ENCODE assay signal across 8 mouse cellular contexts in the genomic region with DNA sequence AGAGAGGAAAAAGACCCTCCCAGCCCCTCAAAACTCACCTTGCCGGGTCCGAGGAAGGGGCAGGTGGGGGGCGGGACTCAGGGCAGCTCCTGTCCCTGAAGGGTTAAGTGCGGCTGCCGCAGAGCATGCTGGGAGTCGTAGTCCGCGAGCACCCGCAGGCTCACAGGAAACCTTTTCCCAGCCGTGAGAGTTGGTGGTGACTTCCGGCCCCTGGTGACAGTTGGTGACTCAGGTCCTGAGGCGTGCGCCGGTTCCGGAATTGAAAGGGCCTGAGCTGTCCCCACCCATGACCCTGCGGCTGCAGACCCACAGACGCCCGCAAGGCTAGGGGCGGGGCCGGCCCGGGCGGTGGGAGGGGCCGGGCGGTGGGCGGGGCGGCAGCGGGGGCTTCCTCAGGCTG. TPM values are rescaled to one million over a fixed set of nuclear protein-coding genes. Genes with fewer than 3 reads are reported as not detected.
A peak's percentile ranks its signal among the peaks of the same experiment; 100 is the strongest.
DNase-seq lines count a peak whose midpoint lies in the region; ATAC-seq and TF ChIP-seq lines count a peak whose summit lies in the region.

A gene (minus strand): TSS at position 96 of the 400 bp plus-strand sequence.

- WGBS in forebrain, embryonic 11.5 days = under 1% methylated on average over 27 of the region's 27 CpGs
- WGBS in heart, postnatal 0 days = under 1% methylated on average over 27 of the region's 27 CpGs
- under 1% methylated on average over 27 of the region's 27 CpGs for WGBS in liver, embryonic 16.5 days (ENCODE audit: insufficient replicate concordance)
- WGBS in neural tube, embryonic 13.5 days = under 1% methylated on average over 27 of the region's 27 CpGs

- H3K4me3 ChIP-seq in CH12.LX (replicated peaks in 1 of 3; ENCODE audit: low read depth in 2 of 3, low read length in 2 of 3, poor library complexity in 1 of 3) = peak within 1 kb of the TSS; percentile 61 to 72 (median 65)
- H3K4me3 ChIP-seq in forebrain, embryonic 11.5 days (ENCODE audit: low read depth, low read length) = peak within 1 kb of the TSS; percentile 52
- H3K4me3 ChIP-seq in heart, postnatal 0 days (ENCODE audit: low read depth, low read length) = peak within 1 kb of the TSS; percentile 58
- peak within 1 kb of the TSS; percentile 71 for H3K4me3 ChIP-seq in liver, embryonic 16.5 days (ENCODE audit: low read depth, low read length)
- H3K4me3 ChIP-seq in neural tube, embryonic 13.5 days = peak within 1 kb of the TSS; percentile 60
- H3K4me3 ChIP-seq in testis, adult 2 months (ENCODE audit: control insufficient read depth, low read depth, low read length) = peak within 1 kb of the TSS; percentile 91

- H3K9me3 ChIP-seq in CH12.LX (replicated peaks; ENCODE audit: low read length) = no peaks in the 10 kb centered on the region
- no peaks in the 10 kb centered on the region for H3K9me3 ChIP-seq in forebrain, embryonic 11.5 days (ENCODE audit: control insufficient read depth, low read length)
- H3K9me3 ChIP-seq in heart, postnatal 0 days (replicated peaks; ENCODE audit: control insufficient read depth, low read length) = no peaks in the 10 kb centered on the region
- H3K9me3 ChIP-seq in liver, embryonic 16.5 days (replicated peaks; ENCODE audit: control insufficient read depth, low read length) = no peaks in the 10 kb centered on the region
- H3K9me3 ChIP-seq in neural tube, embryonic 13.5 days = no peaks in the 10 kb centered on the region

- no peak for TF ChIP-seq RAD21 in CH12.LX (IDR thresholded peaks at IDR 0.05; ENCODE audit: low read depth, low read length)

- peak; percentile 99 for DNase-seq in CH12.LX (ENCODE audit: extremely low read depth)
- peak; percentile 95 for DNase-seq in c-Kit-positive CD71-positive TER-119-negative erythroid progenitor cells, embryonic 14.5 days (ENCODE audit: low read depth)
- peak; percentile 95 for DNase-seq in forebrain, embryonic 11.5 days (ENCODE audit: low spot score)
- peak; percentile 99 for DNase-seq in heart, postnatal 0 days (ENCODE audit: low spot score)
- DNase-seq in kidney, postnatal 4 days = peak; percentile 96 to 97

- no peak for TF ChIP-seq CTCF in CH12.LX (conservative IDR thresholded peaks at IDR 0.05 in 1 of 2, IDR thresholded peaks at IDR 0.05 in 1 of 2; ENCODE audit: low read depth in 2 of 2, low read length in 2 of 2)
- TF ChIP-seq CTCF in heart, postnatal 0 days (IDR thresholded peaks at IDR 0.05; ENCODE audit: low read depth) = no peak
- TF ChIP-seq CTCF in testis, adult 2 months (IDR thresholded peaks at IDR 0.05; ENCODE audit: control insufficient read depth, insufficient read depth, insufficient replicate concordance, low read depth, low read length) = no peak

- TF ChIP-seq EP300 in CH12.LX (IDR thresholded peaks at IDR 0.05; ENCODE audit: low read length) = no peak
- TF ChIP-seq EP300 in heart, postnatal 0 days (IDR thresholded peaks at IDR 0.05; ENCODE audit: low read depth) = peak; percentile 86

- dilution Hi-C loops in CH12.LX (cut with MboI; ENCODE audit: extremely low pct_ligation_motif_present, extremely low pct_unique_long_range_greater_than_20kb, low sequenced_read_pairs) = no loop called here

- H3K27me3 ChIP-seq in CH12.LX (replicated peaks) = no peaks in the 10 kb centered on the region
- no peaks in the 10 kb centered on the region for H3K27me3 ChIP-seq in forebrain, embryonic 11.5 days (ENCODE audit: control insufficient read depth, insufficient read depth, low read length)
- H3K27me3 ChIP-seq in heart, postnatal 0 days (ENCODE audit: control insufficient read depth, insufficient read depth, low read length) = no peaks in the 10 kb centered on the region
- H3K27me3 ChIP-seq in liver, embryonic 16.5 days (ENCODE audit: control insufficient read depth, insufficient read depth, low read depth, low read length) = no peaks in the 10 kb centered on the region
- no peaks in the 10 kb centered on the region for H3K27me3 ChIP-seq in neural tube, embryonic 13.5 days
- no peaks in the 10 kb centered on the region for H3K27me3 ChIP-seq in testis, adult 2 months (ENCODE audit: control insufficient read depth, insufficient read depth, low read length)

- H3K4me2 ChIP-seq in CH12.LX (ENCODE audit: insufficient read depth, low read depth, poor library complexity, severe bottlenecking) = peak within 1 kb of the TSS; percentile 90
- H3K4me2 ChIP-seq in forebrain, embryonic 11.5 days (ENCODE audit: low read depth, low read length, severe bottlenecking) = peak within 1 kb of the TSS; percentile 83
- peak within 1 kb of the TSS; percentile 76 for H3K4me2 ChIP-seq in heart, postnatal 0 days (ENCODE audit: low read depth, low read length)
- H3K4me2 ChIP-seq in liver, embryonic 16.5 days (ENCODE audit: low read depth, low read length) = peak within 1 kb of the TSS; percentile 90
- peak within 1 kb of the TSS; percentile 81 for H3K4me2 ChIP-seq in neural tube, embryonic 13.5 days

- peak within 1 kb of the TSS; percentile 51 for H3K9ac ChIP-seq in CH12.LX (ENCODE audit: insufficient read depth, low read depth)
- H3K9ac ChIP-seq in forebrain, embryonic 11.5 days (ENCODE audit: low read length) = peak within 1 kb of the TSS; percentile 63
- H3K9ac ChIP-seq in heart, postnatal 0 days (replicated peaks; ENCODE audit: low read depth, low read length) = peak within 1 kb of the TSS; percentile 74
- H3K9ac ChIP-seq in liver, embryonic 16.5 days (ENCODE audit: low read depth, low read length) = peak within 1 kb of the TSS; percentile 74
- H3K9ac ChIP-seq in neural tube, embryonic 13.5 days = peak within 1 kb of the TSS; percentile 71

- peaks cover 0 to 5% of the 10 kb centered on the region in 2 experiments for H3K36me3 ChIP-seq in CH12.LX (replicated peaks in 1 of 2; ENCODE audit: control insufficient read depth in 1 of 2, insufficient read depth in 1 of 2, low read length in 1 of 2)
- H3K36me3 ChIP-seq in forebrain, embryonic 11.5 days (ENCODE audit: control insufficient read depth, insufficient read depth, low read length) = no peaks in the 10 kb centered on the region
- H3K36me3 ChIP-seq in heart, postnatal 0 days (replicated peaks; ENCODE audit: control insufficient read depth, insufficient read depth, low read length) = no peaks in the 10 kb centered on the region
- H3K36me3 ChIP-seq in liver, embryonic 16.5 days (ENCODE audit: control insufficient read depth, insufficient read depth) = no peaks in the 10 kb centered on the region
- no peaks in the 10 kb centered on the region for H3K36me3 ChIP-seq in neural tube, embryonic 13.5 days
- H3K36me3 ChIP-seq in testis, adult 2 months (ENCODE audit: control insufficient read depth, insufficient read depth, low read length) = no peaks in the 10 kb centered on the region; the same call in 1 of the 2 replicates

- no peak for TF ChIP-seq POLR2A in CH12.LX (IDR thresholded peaks at IDR 0.05; ENCODE audit: low read depth, low read length)
- TF ChIP-seq POLR2A in testis, adult 2 months (IDR thresholded peaks at IDR 0.05; ENCODE audit: control insufficient read depth, low read depth, low read length) = peak; percentile 65

- peak; percentile 83 for ATAC-seq in forebrain, embryonic 11.5 days (replicated peaks; ENCODE audit: low FRiP score)
- ATAC-seq in heart, postnatal 0 days (ENCODE audit: insufficient read depth, low read depth) = peak; percentile 90
- peak; percentile 88 for ATAC-seq in liver, embryonic 16.5 days (ENCODE audit: low read depth)
- ATAC-seq in neural tube, embryonic 13.5 days (ENCODE audit: low read depth) = peak; percentile 78

- H3K79me2 ChIP-seq in CH12.LX (replicated peaks; ENCODE audit: control insufficient read depth, extremely low read depth, insufficient read depth, poor library complexity, severe bottlenecking) = peaks cover 3% of the 10 kb centered on the region; the same call in 1 of the 2 replicates

- peaks cover 3 to 30% of the 10 kb centered on the region in 2 experiments; a peak in 3 of 4 replicates for H3K4me1 ChIP-seq in CH12.LX (ENCODE audit: control insufficient read depth in 1 of 2, insufficient read depth in 2 of 2)
- peaks cover 12% of the 10 kb centered on the region for H3K4me1 ChIP-seq in forebrain, embryonic 11.5 days (replicated peaks; ENCODE audit: control insufficient read depth, insufficient read depth, low read length)
- H3K4me1 ChIP-seq in heart, postnatal 0 days (ENCODE audit: control insufficient read depth, insufficient read depth) = peaks cover 21% of the 10 kb centered on the region
- H3K4me1 ChIP-seq in liver, embryonic 16.5 days (ENCODE audit: control insufficient read depth, low read depth, low read length) = peaks cover 33% of the 10 kb centered on the region
- H3K4me1 ChIP-seq in neural tube, embryonic 13.5 days (replicated peaks) = peaks cover 40% of the 10 kb centered on the region
- peaks cover 26% of the 10 kb centered on the region for H3K4me1 ChIP-seq in testis, adult 2 months (ENCODE audit: control insufficient read depth, insufficient read depth, low read length)

- in situ Hi-C loops in CH12.LX (cut with MboI; ENCODE audit: low pct_ligation_motif_present, low pct_unique_long_range_greater_than_20kb, low sequenced_read_pairs) = no loop called here

- peak within 1 kb of the TSS; percentile 31; the same call in 1 of the 2 replicates for H3K27ac ChIP-seq in CH12.LX (ENCODE audit: insufficient read depth, low read depth)
- peak within 1 kb of the TSS; percentile 46; the same call in 1 of the 2 replicates for H3K27ac ChIP-seq in forebrain, embryonic 11.5 days (ENCODE audit: low read depth, low read length)
- peak within 1 kb of the TSS; percentile 98 for H3K27ac ChIP-seq in heart, postnatal 0 days (ENCODE audit: low read depth)
- peak within 1 kb of the TSS; percentile 86 for H3K27ac ChIP-seq in liver, embryonic 16.5 days (ENCODE audit: low read length)
- peak within 1 kb of the TSS; percentile 84 for H3K27ac ChIP-seq in neural tube, embryonic 13.5 days (replicated peaks)
- peak within 1 kb of the TSS; percentile 81 for H3K27ac ChIP-seq in testis, adult 2 months (ENCODE audit: control insufficient read depth, insufficient read depth, low read depth, low read length)

TF ChIP-seq in CH12.LX, 34 proteins besides CTCF, POLR2A, EP300 and RAD21 (continues in another document):
- TF ChIP-seq NRF1 (IDR thresholded peaks at IDR 0.05; ENCODE audit: low read depth, low read length) (peak; percentile 74), E2F4 (IDR thresholded peaks at IDR 0.05; ENCODE audit: insufficient replicate concordance, low read depth, low read length) (no peak), UBTF (IDR thresholded peaks at IDR 0.05; ENCODE audit: low read depth, low read length) (no peak), JUND (conservative IDR thresholded peaks at IDR 0.05; ENCODE audit: low read depth, low read length) (no peak)

RNA-seq across cellular contexts. Expression of the gene that starts here (rescaled TPM):
- total RNA-seq in CH12.LX (2012; rRNA removed) (2.5 and 2.6 TPM in 2 replicates), CH12.LX (2014; rRNA removed) (0.39 and 1.1 TPM in 2 replicates)
- polyA plus RNA-seq in CH12.LX (2012; ENCODE audit: insufficient read length, low read depth) = 3.2 and 3.9 TPM in 2 replicates
- polyA plus RNA-seq in forebrain, embryonic 11.5 days (2014; fragmentation: Nextera tagmentation; extraction: Ambion mirVana) = 3.0 and 3.4 TPM in 2 replicates
- total RNA-seq in heart, postnatal 0 days (2014; rRNA removed; ENCODE audit: low replicate concordance) = 3.2 and 4.8 TPM in 2 replicates
- 4.6 and 4.9 TPM in 2 replicates for polyA plus RNA-seq in heart, postnatal 0 days (2015; fragmentation: Nextera tagmentation; extraction: Ambion mirVana)
- 1.8 and 2.0 TPM in 2 replicates for polyA plus RNA-seq in liver, embryonic 16.5 days (2015; fragmentation: Nextera tagmentation; extraction: Ambion mirVana)
- 4.1 and 5.0 TPM in 2 replicates for polyA plus RNA-seq in neural tube, embryonic 13.5 days (2015; fragmentation: Nextera tagmentation; extraction: Ambion mirVana)
- 20.3 and 23.2 TPM in 2 replicates for polyA plus RNA-seq in testis, adult 2 months (2012; rRNA removed)

Comparison
In these comparisons a context has a peak if more than half of its experiments do, and no peak if none do; other contexts are left out.
1. Peak in every context shown above with its lines: DNase-seq, ATAC-seq, H3K4me3 ChIP-seq and H3K27ac ChIP-seq.
2. H3K27ac ChIP-seq: peak in every context shown above with its lines; median percentile 98 in heart, postnatal 0 days; 86 in liver, embryonic 16.5 days; 84 in neural tube, embryonic 13.5 days; 81 in testis, adult 2 months; 46 in forebrain, embryonic 11.5 days; 31 in CH12.LX.